Mouse (Mus musculus): ENCODE measurements around the gene Camta2. TPM values are rescaled to one million over a fixed set of nuclear protein-coding genes. Genes with fewer than 3 reads are reported as not detected.

Camta2 gene
- polyA plus RNA-seq, 1 experiment from 2014 or later, result 3.3 TPM

DNA sequence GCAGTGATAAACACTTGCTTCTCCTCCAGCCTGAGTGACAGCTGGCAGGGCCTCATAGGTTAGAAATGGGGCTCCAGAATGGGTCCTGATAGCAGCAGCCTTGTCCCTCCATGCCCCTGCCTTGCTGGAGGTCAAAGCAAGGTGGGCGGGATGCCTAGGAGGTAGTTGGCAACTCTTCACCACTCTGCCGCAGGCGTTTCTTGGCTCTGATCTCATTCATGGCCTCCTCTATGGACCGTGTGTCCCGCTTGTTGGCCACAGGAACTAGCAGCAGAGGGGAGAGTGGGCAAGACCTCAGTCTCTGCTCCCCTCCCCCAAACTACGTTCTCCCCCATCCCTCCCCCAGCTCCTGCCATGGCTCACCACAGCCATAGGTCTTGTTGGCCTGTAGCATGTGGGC lies 23.9 kb downstream of the Camta2 start:
- H3K27me3 ChIP-seq, result no peaks in the 10 kb centered on the region
- whole genome bisulfite sequencing (ENCODE audit: insufficient replicate concordance), result 87% methylated on average over 6 of the region's 6 CpGs

DNA sequence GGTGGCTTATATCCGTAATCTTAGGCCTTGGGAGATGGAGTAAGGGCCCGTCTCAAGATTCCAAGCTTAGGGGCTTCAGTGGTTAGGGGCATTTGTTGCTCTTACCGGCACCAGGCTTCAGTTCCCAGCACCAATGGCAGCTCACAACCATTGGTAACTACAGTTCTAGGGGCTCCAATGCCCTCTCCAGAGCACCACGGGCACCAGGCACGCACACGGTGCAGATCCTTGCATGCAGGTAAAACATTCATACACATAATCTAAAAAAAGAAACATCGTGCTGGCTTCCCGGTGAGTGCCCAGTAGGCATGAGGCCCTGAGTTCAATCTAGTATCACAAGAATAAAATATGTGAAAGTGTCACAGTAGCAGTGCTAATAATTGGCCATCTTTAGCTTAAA lies 24.8 kb downstream of the Camta2 start:
- no peak overlapping the region for H3K27ac ChIP-seq (replicated peaks)
- peaks cover 24% of the 10 kb centered on the region for H3K4me1 ChIP-seq (replicated peaks)
- peaks cover 52% of the 10 kb centered on the region for H3K36me3 ChIP-seq (replicated peaks)
- no peaks in the 10 kb centered on the region for H3K9me3 ChIP-seq (replicated peaks)
- no peaks in the 10 kb centered on the region for H3K27me3 ChIP-seq
- ATAC-seq (ENCODE audit: insufficient read depth), result no peak
- H3K4me3 ChIP-seq (replicated peaks), result no peak overlapping the region
- H3K4me2 ChIP-seq, result no peak overlapping the region
- H3K9ac ChIP-seq, result no peak overlapping the region
- WGBS (ENCODE audit: insufficient replicate concordance), result 86% methylated on average over 8 of the region's 8 CpGs

More for the DNA sequence above, 23.9 kb downstream of the Camta2 start:
- no peak overlapping the region for H3K9ac ChIP-seq
- H3K27ac ChIP-seq (replicated peaks), result no peak overlapping the region
- H3K4me1 ChIP-seq (replicated peaks), result peaks cover 26% of the 10 kb centered on the region
- H3K4me3 ChIP-seq (replicated peaks), result no peak overlapping the region
- peaks cover 52% of the 10 kb centered on the region for H3K36me3 ChIP-seq (replicated peaks)
- no peak for ATAC-seq (ENCODE audit: insufficient read depth)
- H3K4me2 ChIP-seq, result no peak overlapping the region
- no peaks in the 10 kb centered on the region for H3K9me3 ChIP-seq (replicated peaks)

DNA sequence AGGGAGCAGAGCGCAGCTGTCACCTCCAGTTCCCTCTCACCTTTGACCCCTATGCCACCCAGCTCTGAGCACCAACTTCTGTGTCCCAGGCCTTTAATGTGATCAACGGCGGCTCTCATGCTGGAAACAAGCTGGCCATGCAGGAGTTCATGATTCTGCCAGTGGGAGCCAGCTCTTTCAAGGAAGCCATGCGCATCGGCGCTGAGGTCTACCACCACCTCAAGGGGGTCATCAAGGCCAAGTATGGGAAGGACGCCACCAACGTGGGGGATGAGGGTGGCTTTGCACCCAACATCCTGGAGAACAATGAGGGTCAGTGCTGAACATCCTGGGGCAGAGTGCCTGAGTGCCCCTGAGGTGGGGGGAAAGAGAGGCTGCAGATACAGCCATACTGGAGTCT lies 27.3 kb downstream of the Camta2 start:
- Histone ChIP-seq H3K36me3 (replicated peaks) (peaks cover 39% of the 10 kb centered on the region), H3K9ac (no peak overlapping the region), H3K4me2 (no peak overlapping the region), H3K27ac (replicated peaks) (no peak overlapping the region), H3K4me1 (replicated peaks) (peaks cover 27% of the 10 kb centered on the region), H3K27me3 (peaks cover 15% of the 10 kb centered on the region), H3K9me3 (replicated peaks) (no peaks in the 10 kb centered on the region), H3K4me3 (replicated peaks) (no peak overlapping the region)
- WGBS (ENCODE audit: insufficient replicate concordance), result 89% methylated on average over 8 of the region's 8 CpGs
- ATAC-seq (ENCODE audit: insufficient read depth), result no peak

DNA sequence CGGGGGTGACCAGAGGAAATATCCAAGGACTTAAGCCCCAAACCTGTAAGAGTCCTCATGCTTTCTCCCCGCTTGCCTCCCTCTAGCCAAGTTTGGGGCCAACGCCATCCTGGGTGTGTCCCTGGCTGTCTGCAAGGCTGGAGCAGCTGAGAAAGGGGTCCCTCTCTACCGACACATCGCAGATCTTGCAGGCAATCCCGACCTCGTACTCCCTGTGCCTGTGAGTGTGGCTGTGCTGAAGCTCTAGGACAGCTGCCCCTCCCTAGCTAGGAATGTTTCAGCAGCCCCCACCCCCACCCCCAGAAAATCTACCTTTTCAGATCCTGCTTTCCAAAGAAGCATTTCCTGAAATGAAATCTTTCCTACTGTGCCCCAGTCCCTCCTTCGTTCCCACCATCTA lies 29.0 kb downstream of the Camta2 start:
- Histone ChIP-seq H3K4me3 (replicated peaks) (no peak overlapping the region), H3K4me2 (no peak overlapping the region), H3K9ac (no peak overlapping the region), H3K27ac (replicated peaks) (no peak overlapping the region), H3K36me3 (replicated peaks) (peaks cover 22% of the 10 kb centered on the region), H3K4me1 (replicated peaks) (peaks cover 35% of the 10 kb centered on the region), H3K9me3 (replicated peaks) (no peaks in the 10 kb centered on the region), H3K27me3 (peaks cover 16% of the 10 kb centered on the region)
- no peak for ATAC-seq (ENCODE audit: insufficient read depth)
- 69% methylated on average over 8 of the region's 8 CpGs for WGBS (ENCODE audit: insufficient replicate concordance)

DNA sequence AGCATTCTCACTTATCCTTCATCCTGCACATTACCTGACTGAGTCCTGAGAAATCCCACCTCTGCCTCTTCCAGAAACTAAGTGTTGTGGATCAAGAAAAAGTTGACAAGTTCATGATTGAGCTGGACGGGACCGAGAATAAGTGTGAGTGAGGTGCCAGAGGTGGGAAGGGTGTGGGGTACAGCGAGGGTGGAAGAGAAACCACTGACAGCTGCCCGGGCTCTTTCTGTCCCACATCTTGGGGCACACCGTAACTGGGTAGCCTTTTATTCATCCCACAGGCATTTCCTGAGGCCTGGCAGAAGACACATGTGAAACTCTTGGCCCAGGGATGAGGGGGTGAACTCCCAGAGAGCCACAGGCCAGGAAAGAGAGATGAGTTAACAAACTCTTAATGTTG lies 29.4 kb downstream of the Camta2 start:
- Histone ChIP-seq H3K4me2 (no peak overlapping the region), H3K9me3 (replicated peaks) (no peaks in the 10 kb centered on the region), H3K27me3 (peaks cover 16% of the 10 kb centered on the region), H3K4me1 (replicated peaks) (peaks cover 35% of the 10 kb centered on the region), H3K27ac (replicated peaks) (no peak overlapping the region), H3K36me3 (replicated peaks) (peaks cover 18% of the 10 kb centered on the region), H3K4me3 (replicated peaks) (no peak overlapping the region), H3K9ac (no peak overlapping the region)
- ATAC-seq (ENCODE audit: insufficient read depth), result no peak
- 76% methylated on average over 5 of the region's 5 CpGs for WGBS (ENCODE audit: insufficient replicate concordance)

DNA sequence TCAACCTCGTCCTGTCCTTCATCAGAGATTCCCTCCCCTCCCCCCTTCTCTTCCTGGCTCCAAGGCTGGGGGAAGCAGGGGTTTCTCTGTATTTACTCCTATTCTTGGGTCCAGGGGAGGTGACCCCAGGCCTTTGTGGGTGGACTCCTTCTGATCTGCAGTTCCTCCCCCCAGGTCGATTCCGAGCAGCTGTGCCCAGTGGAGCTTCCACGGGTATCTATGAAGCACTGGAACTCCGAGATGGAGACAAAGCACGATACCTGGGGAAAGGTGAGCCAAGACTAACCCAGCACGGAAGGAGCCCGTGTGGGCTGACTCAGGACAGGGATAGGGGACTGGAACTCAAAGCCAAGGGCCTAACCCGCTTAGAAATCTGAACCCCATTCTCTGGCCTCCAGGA lies 29.9 kb downstream of the Camta2 start:
- Histone ChIP-seq H3K4me1 (replicated peaks) (peaks cover 36% of the 10 kb centered on the region), H3K9me3 (replicated peaks) (no peaks in the 10 kb centered on the region), H3K36me3 (replicated peaks) (peaks cover 13% of the 10 kb centered on the region), H3K27ac (replicated peaks) (no peak overlapping the region), H3K9ac (no peak overlapping the region), H3K4me3 (replicated peaks) (no peak overlapping the region), H3K27me3 (peaks cover 16% of the 10 kb centered on the region), H3K4me2 (no peak overlapping the region)
- no peak for ATAC-seq (ENCODE audit: insufficient read depth)
- 66% methylated on average over 9 of the region's 9 CpGs for WGBS (ENCODE audit: insufficient replicate concordance)

DNA sequence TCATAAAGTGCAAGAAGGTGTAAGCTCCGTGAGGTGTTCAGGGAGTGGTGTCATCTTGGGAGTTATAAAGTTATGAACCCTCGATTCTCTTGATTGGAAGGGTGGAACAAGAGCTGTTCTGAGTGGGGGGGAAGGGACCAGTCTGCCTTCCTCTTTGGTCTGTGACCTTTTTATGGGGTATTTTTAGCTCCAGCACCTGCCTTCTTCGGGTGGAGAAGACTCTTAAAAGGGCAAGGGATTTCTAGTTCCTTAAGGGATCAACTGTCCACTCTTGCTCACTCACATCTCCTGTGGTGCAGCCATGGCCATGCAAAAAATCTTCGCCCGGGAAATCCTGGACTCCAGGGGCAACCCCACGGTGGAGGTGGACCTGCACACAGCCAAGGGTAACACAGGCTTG lies 30.3 kb downstream of the Camta2 start:
- Histone ChIP-seq H3K4me1 (replicated peaks) (peaks cover 40% of the 10 kb centered on the region), H3K4me3 (replicated peaks) (no peak overlapping the region), H3K36me3 (replicated peaks) (peaks cover 13% of the 10 kb centered on the region), H3K27ac (replicated peaks) (no peak overlapping the region), H3K4me2 (no peak overlapping the region), H3K27me3 (peaks cover 16% of the 10 kb centered on the region), H3K9me3 (replicated peaks) (no peaks in the 10 kb centered on the region), H3K9ac (no peak overlapping the region)
- WGBS (ENCODE audit: insufficient replicate concordance), result 46% methylated on average over 6 of the region's 6 CpGs
- ATAC-seq (ENCODE audit: insufficient read depth), result no peak

DNA sequence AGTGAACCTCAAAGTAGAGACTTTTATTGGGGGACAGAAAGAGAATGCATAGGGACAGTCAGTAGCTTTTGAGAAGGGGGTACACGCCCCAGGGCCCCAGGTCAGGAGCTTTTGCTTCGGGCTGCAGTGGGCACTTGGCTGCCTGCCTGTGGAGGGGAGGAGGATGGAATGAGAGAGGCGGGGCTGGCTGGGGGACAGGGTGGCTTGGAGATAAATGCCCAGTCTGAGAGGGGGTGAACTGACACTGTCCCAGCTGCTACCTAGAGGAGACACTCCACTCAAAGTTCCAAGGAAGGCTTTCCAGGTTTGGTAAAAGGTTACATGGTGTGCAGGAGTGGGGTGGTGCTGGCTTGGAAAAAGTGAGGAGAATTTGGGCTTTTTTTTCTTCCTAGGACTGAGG lies 30.9 kb downstream of the Camta2 start, which contains the start of gene Eno3:
Eno3 (plus strand) TSS at position 239 of the 400 bp plus-strand sequence.
- 19% methylated on average over 3 of the region's 3 CpGs for WGBS (ENCODE audit: insufficient replicate concordance)
- Histone ChIP-seq H3K9ac (peak within 1 kb of the TSS; percentile 98), H3K27me3 (peaks cover 16% of the 10 kb centered on the region), H3K4me3 (replicated peaks) (peak within 1 kb of the TSS; percentile 99), H3K27ac (replicated peaks) (peak within 1 kb of the TSS; percentile 99), H3K36me3 (replicated peaks) (peaks cover 14% of the 10 kb centered on the region), H3K4me1 (replicated peaks) (peaks cover 46% of the 10 kb centered on the region), H3K4me2 (peak within 1 kb of the TSS; percentile 99), H3K9me3 (replicated peaks) (no peaks in the 10 kb centered on the region)
- no peak for ATAC-seq (ENCODE audit: insufficient read depth)

DNA sequence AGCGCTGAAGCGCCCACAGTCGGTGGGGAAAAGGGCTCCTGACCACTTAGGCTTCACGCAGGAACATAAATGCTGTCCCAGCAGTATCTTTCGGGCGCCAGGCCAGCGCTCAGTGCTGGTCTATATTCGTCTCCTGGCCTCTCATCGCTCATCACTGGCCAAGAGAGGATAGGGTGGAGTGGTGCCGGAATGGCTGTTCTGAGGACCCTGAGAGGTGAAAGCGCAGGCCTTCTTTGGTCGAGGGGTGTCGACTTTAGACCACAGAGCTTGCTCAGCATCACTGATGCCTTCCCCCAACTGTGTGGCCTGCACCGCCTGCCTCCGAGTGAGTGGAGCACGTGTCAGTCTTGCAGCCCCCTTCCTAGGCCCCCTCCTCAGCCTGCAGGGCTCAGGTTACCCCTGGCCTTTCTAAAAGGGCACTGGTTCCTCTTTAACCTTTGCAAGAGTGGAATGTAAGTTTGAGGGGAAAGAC lies 31.4 kb downstream of the Camta2 start:
- Histone ChIP-seq H3K4me1 (replicated peaks) (peaks cover 51% of the 10 kb centered on the region), H3K4me2 (peak overlapping the region; percentile 99), H3K9me3 (replicated peaks) (no peaks in the 10 kb centered on the region), H3K4me3 (replicated peaks) (peak overlapping the region; percentile 99), H3K27ac (replicated peaks) (peak overlapping the region; percentile 99), H3K27me3 (peaks cover 16% of the 10 kb centered on the region), H3K36me3 (replicated peaks) (peaks cover 19% of the 10 kb centered on the region), H3K9ac (no peak overlapping the region; the same call in 1 of the 2 replicates)
- 23% methylated on average over 16 of the region's 16 CpGs for WGBS (ENCODE audit: insufficient replicate concordance)
- no peak for ATAC-seq (ENCODE audit: insufficient read depth)

DNA sequence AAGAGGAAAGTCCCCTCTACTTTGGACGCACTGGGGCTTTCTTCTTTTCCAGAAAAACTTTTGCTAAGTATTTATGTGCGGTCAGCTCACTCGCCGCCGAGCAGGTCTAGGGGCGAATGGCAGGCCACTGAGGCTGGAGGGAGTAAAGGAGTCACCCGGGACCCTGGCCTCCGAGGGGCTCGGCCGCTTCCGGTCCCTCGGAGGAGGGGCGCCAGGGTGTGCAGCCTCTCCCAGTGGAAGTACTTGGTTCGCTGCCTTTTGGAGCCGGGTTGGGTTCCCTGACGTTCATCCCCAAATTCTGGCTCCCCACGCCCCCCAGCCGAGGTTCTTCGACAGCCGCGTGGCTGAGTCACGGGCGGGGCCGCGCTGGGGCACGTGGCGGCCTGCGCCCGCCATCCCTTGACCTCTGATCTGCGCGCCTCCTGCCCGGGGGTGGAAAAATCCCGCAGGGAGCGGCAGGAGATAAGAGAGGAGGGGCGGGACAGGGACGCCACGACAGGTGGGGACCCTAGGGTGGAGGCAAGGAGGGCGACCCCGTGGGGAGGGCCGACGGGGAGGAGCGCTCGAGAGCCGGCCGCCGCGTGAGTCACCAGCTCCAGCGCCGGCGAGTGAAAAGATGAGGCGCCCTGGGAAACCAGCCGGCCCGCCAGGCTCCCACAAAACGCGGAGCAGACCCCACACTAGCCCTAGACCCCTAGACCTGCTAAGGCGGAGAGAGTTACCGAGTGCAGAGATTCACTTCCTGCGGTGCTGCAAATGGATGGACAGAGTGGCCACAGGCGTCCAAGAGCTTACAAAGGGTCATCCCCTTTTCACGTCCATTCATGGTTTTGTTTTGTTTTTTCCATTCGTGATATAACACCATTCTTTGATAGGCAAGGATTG lies 32.1 kb downstream of the Camta2 start:
- ATAC-seq (ENCODE audit: insufficient read depth), result no peak
- H3K9me3 ChIP-seq (replicated peaks), result no peaks in the 10 kb centered on the region
- H3K4me3 ChIP-seq (replicated peaks), result peak overlapping the region; percentile 99
- peak overlapping the region; percentile 98 for H3K9ac ChIP-seq
- peaks cover 16% of the 10 kb centered on the region for H3K27me3 ChIP-seq
- WGBS (ENCODE audit: insufficient replicate concordance), result 1% methylated on average over 61 of the region's 61 CpGs
- H3K36me3 ChIP-seq (replicated peaks), result peaks cover 24% of the 10 kb centered on the region
- H3K4me1 ChIP-seq (replicated peaks), result peaks cover 57% of the 10 kb centered on the region
- H3K4me2 ChIP-seq, result peak overlapping the region; percentile 99
- H3K27ac ChIP-seq (replicated peaks), result peak overlapping the region; percentile 99

DNA sequence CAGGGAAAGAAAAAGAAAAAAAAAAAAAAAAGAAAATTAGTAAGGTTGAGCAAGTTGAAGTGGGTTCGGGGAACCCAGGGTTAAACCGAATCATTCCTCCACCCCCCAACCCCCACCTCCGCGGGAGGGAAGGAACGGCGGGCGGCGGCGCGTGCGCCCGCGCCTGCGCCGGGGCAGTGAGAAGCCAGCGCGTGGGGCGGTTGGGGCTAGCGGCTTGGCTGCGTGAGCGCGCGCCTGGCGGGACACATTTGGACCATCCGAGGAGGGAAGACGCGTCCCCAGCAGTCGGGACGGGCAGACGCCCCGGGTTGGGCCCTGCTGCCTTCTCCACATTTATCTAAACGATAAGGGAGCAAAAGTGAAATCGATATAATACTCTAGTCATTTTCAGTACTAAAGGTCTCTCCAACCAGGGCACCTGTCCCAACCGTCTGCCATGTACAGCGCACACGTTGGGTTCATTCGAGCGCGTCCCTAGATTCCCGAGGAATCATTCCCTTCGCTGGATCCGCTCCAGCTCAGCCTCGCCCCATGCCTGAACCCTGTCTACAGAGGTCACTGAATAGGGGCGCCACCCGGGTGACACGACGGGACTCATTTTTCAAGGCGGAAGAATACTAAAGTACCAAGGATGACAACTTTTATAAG lies 32.9 kb downstream of the Camta2 start:
- Histone ChIP-seq H3K4me3 (replicated peaks) (peak overlapping the region; percentile 99), H3K9ac (peak overlapping the region; percentile 98), H3K36me3 (replicated peaks) (peaks cover 30% of the 10 kb centered on the region), H3K27ac (replicated peaks) (peak overlapping the region; percentile 99), H3K4me2 (peak overlapping the region; percentile 99), H3K9me3 (replicated peaks) (no peaks in the 10 kb centered on the region), H3K27me3 (peaks cover 16% of the 10 kb centered on the region), H3K4me1 (replicated peaks) (peaks cover 65% of the 10 kb centered on the region)
- WGBS (ENCODE audit: insufficient replicate concordance), result under 1% methylated on average over 48 of the region's 48 CpGs
- peak; percentile 52 for ATAC-seq (ENCODE audit: insufficient read depth)
